Mouse (Mus musculus) layer of hippocampus, postnatal 36 days (tissue): ENCODE measurements around the gene Dnah17. TPM values are rescaled to one million over a fixed set of nuclear protein-coding genes. Genes with fewer than 3 reads are reported as not detected.

ENCODE experiments used
- DNase-seq, 2 experiments: peaks; one replicate each; pipeline ENCODE4 v3.0.0; 2022
- total RNA-seq, 2 experiments: library from RNA; stranded (reverse); gene quantifications; 2 replicates each; pipeline ENCODE4 v1.2.3; 2021

Gene Dnah17
- total RNA-seq, 2 experiments from 2014 or later, result 0.03 to 0.07 TPM

DNA sequence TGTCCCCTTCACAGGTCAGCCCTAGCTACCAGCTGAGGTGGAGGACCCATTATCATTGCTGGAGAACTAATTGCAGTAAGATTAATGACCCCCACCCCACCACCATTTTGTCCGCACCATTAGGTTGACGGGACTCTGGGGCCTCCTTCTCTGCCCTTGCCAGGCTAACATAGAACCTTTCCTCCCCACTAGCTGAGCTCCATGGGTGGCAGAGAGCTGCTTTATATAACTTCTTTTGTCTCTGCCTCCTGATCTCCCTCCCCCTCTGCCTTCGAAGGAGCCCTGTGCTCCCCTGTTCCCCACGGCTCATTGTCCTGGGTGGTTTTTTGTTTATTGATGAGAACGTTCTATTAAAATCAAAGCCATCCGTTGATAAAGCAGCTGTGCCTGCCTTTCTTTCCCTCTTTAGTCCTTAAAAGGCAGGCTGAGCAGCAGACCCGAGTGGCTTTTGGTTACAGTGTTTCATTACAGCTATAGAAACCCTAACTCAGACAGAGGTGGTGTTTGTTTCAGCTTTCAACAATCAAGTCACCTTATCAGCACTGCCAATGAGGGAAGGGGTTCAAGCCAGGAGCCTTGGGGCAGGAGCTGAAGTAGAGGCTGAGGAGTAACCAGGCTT is 12.2 kb upstream of the Dnah17 start:
- DNase-seq, result no peak

DNA sequence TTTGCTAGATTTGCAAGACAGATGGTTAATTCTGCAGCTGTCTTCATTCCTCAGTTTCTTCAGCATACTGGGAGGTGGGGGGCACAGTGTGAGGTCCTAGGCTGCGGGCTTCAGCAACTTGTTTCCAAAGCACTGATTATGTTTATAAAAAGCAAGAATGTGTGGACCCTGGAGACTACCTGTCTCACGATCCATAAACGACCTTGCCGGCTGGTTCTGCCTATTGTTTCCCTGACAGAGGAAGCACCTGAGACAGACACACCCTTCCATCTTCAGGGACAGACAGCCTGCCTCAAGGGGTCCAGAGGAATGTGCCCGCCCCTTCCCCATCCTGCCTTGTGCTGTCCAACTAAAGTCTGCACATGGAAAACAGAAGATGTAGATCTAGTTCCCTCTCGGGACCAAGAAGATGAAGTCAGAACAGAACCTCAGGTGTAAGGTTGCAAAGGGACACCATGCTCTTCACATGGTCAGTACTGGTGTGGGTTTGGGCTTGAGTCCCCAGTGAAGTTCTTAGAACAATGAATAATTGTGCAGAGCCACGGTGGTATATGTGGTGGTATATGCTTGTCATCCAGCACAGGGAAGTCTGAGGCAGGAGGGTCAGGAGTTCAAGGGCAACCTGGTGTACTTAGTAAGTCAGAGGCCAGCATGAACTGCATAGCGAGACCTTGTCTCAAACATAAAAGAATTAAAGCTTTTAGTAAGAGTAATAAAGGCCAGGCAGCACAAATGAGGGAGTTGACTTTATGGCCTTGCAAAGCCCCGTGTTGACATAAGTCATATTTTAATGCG is 10.5 kb upstream of the Dnah17 start:
- DNase-seq, result no peak

DNA sequence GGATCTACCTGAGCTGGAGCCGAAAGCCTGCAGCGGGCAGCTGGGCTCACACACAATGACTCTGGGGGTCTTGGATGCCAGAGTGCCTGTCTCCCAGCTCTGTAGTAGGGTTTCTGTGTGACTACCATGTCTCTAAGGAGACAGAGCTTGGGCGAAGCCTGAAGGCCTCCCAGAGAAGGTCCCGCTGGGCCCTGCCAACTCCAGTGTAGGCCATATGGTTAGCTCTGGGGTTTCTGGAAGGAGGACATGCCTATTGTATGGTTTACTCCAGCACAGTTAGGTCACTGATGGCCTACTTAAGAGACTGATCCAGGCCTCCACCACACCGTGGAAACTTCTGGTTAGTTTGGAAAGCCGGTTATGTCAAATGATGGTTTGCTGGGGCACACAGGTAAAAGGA is 7.9 kb upstream of the Dnah17 start:
- no peak for DNase-seq

DNA sequence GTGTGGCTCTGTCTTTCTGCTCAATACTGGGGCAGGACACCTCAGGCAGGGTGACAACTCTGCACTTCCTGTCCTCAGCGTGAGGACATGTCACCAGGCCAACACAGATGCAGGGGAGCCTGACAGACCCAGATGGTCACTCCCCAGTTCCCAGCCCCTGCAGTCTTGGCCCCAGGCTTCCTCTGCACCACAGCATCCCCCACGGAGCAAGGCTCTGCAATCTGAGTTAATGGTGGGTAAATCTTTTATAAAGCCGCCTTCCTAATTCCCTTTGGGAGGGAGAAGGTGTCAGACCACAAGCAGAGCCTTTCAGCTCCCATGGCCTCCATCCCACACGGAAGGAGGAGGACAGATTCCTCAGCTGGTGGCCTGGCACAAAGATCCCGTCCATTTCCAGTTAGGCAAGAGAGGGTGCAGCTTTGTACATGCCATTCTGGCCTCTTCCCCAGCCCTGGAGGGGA is 5.8 kb upstream of the Dnah17 start:
- DNase-seq, result no peak

DNA sequence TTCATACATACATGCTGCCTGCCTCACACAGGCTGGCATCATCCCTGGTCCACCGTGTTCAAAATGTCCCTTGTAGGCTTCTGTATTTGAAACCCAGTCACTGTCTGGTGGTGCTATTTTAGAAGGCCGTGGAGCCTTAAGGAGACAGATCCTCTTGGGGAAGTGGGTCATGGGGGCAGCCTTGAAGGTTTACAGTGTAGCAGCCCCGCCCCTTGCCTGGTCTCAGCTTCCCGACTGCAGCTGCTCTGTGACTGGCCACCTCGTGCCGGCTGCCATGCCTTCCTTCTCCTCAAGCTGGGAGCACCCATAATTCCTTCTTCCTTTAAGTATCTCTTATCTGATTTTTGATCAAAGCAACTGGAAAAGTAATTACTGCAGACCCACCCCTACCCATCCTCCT is 4.8 kb upstream of the Dnah17 start:
- DNase-seq, result no peak

DNA sequence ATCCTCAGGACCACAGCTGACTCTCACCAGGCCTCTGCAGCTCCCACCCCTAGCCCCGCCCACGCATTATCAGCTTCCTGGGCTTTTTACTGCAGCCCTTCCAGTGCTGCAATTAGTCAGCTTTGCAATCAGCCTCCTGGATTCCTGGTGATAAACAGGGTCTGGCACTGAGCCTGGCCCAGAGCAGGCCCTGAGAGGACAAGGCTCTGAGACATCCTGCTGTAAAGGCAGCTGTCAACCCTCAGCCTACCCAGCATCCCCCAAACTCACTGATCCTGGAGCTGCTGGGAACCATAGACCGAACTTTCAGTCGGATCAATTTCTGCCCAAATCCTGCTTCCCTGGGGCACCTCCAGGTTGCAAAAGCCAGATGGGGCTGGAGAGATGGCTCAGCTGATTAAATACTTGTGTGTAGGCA is 3.3 kb upstream of the Dnah17 start:
- peak in 1 of 2 experiments; percentile 18 for DNase-seq

DNA sequence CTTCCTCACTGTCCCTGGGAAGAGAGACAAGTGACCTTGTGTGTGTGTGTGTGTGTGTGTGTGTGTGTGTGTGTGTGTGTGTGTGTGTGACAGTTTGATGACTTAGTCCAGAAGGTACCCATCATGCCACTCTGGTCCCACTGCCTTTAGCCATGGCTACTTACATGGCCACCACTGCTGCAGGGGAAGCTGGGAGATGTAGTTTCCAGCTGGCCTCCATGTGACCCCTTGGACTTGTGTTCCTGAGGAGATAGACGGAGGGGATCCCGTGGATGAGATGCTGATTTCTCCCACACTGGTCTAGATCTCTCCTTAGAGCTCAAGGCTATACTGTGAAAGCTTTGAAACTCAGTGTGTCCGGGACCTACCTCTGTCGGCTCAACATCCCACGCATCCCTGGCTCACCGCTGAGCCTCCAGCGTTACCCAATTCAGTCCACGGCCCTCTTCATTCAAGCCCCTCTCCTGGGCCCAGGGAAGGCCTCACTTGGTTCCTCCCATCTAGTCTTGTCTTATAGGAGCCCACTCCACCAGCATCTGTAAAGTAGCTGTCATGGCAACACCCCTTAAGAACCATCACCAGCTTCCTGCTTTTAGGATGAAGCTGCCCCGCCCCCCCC is 2.8 kb upstream of the Dnah17 start:
- DNase-seq, result no peak

DNA sequence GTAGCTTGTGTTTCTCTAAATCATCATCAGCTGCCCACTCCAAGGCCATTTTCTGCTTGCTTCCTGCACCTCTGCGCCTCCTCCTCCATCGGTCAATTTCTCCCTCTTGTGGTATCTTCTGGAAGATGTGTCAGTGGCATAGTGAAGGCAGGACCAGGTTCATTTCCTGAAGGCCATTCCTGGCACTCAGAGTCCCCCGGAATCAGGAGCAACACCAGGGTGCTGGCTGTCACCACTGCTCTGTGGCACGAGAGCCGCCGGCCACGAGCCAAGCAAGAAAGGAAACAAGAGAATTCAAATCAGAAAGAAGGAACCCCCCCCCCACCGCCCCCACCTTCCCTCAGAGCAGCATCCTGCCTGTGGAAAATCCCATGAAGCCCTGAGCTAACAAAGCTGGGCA is 1.7 kb upstream of the Dnah17 start:
- no peak for DNase-seq

DNA sequence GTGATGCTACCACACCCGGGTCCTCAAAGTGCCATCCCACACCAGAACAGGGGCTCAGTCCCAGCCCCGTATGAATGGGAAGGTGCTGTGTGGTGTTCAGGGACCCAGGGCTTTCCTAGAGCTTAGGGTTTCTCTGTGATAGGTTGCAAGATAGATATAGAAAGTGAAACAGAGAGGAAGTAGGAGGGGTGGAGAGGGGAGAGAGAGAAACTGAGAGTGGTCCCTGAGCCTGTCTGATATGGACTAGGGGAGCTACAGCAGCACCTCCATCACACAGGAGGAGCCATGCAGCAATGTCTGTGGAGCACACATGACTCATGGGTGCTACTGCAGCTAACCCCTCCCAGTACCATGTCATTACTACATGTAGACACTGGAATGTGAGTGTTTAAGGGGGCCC is 622 bp downstream of the Dnah17 start:
- no peak for DNase-seq

DNA sequence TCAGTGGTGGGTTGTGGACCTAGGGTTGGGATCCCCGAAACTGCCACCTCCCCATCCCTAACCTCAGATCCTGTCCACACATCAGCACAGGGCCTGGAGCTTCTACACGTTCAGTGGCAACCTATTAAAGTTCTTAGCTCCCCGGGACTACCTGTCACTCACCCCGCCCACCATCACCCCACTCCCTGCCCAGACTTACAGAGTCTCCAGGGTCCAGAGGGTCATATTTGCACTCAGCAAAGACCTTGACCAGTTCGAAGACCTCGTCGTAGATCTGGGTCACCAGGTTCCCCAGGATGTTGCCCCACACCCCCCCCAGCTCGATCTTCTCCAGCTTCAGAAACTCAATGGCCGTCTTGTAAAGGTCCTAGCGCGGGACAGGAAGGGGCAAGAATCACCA is 8.8 kb downstream of the Dnah17 start:
- DNase-seq, result no peak

DNA sequence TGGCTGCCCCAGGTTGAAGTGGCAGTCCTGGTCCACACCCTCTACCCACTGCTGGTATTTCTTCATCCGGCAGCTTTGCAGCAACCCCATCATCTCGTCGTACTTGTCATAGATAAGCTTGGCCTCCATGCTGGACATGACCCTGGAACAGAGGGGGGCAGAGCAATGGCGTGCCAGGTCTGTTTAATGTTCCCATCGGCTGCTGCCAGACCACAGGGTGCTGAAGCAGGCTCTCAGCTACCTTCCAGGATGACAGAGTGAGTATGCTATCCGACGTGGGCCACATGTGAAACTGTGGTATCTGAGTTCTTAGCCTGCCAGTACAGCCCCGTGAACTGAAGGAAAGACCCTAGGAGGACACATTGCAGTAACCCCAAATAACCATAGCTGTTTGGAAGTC is 11.7 kb downstream of the Dnah17 start:
- no peak for DNase-seq

DNA sequence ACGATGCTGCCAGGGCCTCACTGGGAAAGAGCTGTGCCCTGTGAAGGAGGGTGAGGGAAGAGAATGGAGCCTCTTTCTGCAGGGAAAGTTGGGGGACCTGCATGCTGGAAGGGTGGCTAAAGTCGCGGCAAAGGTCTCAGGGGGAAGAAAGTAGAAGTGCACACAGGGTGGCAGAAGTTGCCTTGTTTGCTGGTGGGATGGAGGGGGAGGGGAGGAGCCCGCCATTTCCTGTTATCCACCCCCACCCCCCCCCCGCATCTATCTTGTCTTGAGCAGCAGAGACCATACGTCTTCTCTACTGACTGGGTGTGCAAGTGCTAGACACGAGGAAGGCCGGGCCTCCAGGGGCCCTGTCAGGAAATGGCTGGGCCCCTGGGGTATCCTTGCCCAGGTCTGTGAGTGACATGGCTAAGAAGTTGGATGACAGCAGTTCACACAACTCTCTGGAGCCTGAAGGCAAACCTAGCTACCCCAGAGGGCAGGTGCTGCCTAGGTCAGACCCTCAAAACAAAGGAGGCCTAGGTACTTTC is 15.8 kb downstream of the Dnah17 start:
- no peak for DNase-seq

DNA sequence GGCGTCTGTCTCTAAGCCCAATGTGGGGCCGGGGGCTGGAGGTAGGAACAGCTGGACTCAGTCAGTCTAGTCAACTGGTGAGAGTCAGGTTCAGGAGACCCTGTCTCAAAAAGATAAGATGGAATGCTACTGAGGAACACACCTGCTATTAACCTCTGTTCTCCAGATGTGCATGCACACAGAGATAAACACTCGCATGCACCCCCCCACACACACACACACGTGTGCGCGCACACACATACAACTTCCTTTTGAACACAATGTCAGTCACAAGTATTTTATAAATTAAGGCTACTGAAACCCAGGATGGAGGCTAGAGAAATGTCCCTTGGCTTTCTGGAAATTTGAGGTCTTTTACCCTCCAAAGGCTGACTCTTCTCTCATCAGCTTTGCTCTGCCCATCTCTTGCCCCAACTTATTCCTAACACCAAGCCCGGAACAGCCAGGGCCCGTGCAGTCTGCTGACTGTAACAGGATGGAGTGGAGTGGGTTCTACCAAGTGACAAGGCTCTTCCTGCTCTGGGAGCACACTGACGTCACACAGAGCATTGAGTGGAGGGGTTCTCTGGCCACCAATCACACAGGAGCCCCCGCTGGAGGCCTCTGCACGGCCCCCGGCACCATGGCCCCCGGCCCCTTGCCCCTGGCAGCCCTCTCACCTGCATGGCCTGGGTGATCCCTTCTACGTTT is 16.8 kb downstream of the Dnah17 start:
- DNase-seq, result no peak

DNA sequence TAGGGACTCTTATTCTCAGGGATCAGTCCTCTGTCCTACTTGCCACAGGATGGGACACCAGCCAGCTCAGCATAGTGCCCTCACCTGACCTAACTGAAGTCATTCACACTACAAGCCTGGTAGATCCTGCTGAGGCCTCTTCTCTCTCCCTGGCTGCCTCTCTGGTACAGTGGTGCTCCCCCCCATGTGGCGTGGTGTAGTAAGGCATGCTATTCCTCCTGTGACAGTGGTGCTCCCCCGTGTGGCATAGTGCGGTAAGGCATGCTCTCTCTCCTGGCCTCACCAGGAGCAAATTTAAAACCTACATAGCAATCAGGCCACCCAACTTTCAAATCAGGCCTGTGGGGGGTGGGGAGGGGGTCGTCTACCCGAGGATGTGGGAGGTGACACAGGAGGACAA is 26.4 kb downstream of the Dnah17 start:
- peak; percentile 75 to 79 for DNase-seq

DNA sequence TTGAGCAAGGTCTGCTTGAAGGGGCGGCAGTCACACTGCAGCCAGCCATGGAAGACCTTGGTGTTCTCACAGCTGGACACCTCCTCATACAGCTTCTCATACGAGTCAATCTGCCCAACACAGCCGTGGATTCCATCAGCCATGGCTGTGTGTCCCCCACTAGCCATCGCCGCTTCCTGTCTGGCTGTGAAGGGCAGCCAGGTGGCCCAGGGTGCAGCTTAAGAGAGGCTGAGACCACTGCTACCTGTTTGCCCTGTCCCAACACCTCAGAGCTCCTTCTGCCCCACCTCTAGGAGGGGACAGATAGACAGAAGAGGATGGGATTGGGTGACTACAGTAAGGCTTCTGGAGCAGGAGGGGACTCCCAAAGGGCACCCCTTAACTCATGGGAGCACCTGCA is 27.1 kb downstream of the Dnah17 start:
- no peak for DNase-seq

DNA sequence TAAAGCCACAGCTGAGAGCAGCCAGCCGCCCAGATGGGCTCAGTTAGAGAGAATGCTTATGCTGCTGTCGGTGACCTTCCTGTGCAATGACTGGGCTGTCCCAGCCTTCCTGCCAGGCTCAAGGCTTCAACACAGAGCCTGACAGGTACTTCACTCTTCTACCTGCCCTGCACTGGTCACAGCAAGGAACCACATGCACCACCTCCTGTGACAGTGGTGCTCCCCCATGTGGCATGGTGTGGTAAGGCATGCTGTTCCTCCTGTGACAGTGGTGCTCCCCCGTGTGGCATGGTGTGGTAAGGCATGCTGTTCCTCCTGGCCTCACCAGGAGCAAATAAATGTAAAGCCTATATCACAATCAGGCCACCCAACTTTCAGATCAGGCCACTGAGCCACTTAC is 27.6 kb downstream of the Dnah17 start:
- peak; percentile 81 to 90 for DNase-seq

DNA sequence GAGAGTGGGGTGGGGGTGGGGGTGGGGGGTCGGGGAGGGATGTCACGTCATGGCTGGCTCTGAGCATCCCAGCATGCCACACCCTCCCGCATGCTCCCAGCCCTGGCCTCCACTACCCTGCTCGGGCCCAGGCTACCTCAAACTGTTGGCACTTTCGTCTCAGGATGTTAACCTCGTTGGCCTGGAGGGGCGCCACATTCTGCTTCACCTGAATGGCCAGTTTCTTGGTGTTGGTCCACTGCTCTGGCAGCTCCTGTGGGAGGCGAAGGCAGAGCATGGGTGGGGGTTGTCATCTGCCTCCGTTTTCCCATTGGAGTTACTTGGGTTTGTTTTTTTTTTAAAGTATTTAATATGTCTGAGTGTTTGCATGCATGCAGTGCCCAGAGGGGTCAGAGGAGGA is 29.3 kb downstream of the Dnah17 start:
- no peak for DNase-seq

DNA sequence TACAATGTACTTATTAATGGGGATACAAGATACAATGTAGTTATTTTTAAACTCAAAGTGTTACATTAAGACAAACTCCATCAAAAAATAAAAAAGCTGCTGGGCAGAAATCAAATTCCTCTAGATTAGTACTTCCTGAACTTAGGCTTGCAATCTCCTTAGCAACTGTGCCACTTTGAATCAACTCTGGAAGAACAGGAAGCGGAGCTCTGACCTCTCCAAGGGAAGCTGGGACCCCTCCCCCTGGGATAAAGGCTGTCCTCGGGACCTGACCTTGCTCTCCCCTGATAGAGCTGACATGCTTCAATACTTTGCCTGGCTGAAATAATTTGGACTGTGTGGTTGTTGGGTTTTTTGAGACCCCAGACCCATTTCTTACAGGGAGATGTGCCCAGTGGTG is 33.7 kb downstream of the Dnah17 start:
- no peak for DNase-seq

DNA sequence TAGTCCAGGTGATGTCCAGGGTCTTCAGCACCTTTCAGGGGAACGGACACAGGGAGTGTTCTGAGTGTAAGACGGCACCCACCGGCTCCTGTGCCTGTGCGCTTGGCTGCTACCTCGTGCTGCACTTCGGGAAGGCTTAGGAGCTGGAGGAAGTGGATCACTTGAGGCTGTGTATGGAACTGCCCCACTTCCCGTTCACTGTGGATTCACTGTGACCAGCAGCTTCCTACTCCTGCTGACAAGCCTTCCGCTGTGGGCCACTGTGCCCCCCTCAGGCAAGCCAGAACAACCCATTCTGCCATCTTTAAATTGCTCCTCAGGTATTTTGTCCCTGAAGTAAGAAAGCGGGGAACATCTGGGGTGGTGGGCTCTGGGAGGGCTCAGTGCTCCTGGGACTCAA is 35.4 kb downstream of the Dnah17 start:
- DNase-seq, result no peak

DNA sequence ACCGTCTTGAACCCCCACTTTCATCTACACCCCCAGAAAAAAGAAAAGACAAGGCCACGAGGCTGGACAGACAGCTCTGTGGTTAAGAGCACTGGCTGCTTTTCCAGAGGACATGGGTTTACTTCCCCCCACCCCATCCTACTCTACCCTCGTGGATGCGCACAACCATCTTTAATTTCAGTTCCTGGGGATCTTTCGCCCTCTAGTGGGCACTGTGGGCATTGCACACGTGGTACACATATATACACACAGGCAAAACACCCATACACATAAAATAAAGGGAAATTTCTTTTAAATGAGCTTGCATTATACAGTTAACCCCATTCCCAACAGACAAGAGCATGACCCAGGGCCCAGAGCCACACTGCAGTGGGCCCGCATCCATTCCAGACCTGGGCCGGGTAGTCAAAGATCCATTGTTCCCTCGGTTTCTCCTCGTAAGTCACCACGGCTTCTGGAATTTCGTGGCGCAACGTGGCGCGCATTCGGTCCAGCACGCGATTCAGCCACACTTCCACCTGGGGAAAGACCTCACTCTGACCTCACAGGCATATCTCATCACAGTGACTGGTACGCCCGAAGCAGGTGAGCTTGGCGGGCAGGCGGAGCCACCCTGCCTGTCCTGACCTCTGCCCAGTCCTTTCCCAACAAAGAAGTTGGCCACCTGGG is 39.3 kb downstream of the Dnah17 start:
- DNase-seq, result no peak

DNA sequence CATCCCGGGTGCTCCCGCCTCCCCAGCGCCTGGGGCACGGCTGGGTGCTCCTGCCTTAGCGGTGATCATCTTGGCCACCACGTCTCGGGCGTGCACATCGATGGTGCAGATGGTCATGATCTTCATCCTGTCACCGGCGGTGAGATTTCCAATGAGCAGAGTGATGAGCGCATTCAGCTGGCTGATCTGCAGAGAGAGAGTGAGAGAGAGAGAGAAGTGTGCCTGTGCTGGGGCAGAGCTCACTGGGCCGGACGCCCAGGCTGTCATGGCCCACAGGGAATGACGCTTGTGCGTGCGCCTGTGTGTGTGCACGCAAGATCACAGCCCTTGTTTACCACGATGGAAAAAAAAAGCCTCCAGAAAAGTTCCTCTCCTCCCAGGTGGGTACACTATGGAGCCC is 41.5 kb downstream of the Dnah17 start:
- no peak for DNase-seq

DNA sequence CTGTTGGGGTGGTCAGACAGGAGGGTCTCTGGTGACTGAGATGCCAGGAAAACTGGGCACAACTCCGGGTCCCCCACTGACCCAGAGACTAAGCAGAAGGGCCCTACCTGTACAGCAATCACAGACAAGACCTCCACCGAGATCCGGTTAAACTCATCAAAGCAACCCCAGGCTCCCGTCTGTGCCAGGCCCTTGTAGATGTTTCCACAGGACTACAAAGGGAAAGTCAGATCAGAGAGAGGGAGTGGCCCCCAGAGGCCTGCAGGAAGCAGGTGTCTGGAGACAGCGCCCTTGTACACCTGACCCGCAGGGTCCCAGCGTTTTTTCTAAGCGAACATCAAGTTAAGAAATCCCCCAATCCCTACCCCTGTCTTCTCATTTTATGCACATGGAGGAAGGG is 44.5 kb downstream of the Dnah17 start:
- DNase-seq, result no peak
